Mouse (Mus musculus) limb, embryonic 15.5 days (tissue): ENCODE data around the gene Srrt. TPM values are rescaled to one million over a fixed set of nuclear protein-coding genes. Genes with fewer than 3 reads are reported as not detected.

ENCODE experiments used
- ATAC-seq: fragments of 200-750 bp; cut with Nextera tagmentation; 2 replicates; pipeline ENCODE4 v1.8.0; 2017; ENCODE audit warnings: low read depth, moderate TSS enrichment; ENCODE audit not compliant: insufficient number of reproducible peaks, low FRiP score, low TSS enrichment
- H3K27ac ChIP-seq: fragments of 300-500 bp; sonication (generic); 2 replicates; pipeline ENCODE4 v1.5.1; 2015; ENCODE audit warnings: moderate library complexity, mild to moderate bottlenecking, inconsistent platforms
- H3K27me3 ChIP-seq: fragments of 300-500 bp; sonication (generic); 2 replicates; pipeline ENCODE4 v1.6.1; 2015; ENCODE audit warnings: inconsistent platforms
- H3K36me3 ChIP-seq: fragments of 300-500 bp; sonication (generic); 2 replicates; pipeline ENCODE4 v1.6.1; 2015; ENCODE audit warnings: inconsistent platforms
- H3K4me1 ChIP-seq: fragments of 300-500 bp; sonication (generic); 2 replicates; pipeline ENCODE4 v1.6.1; 2015; ENCODE audit warnings: inconsistent platforms
- H3K4me2 ChIP-seq: fragments of 300-500 bp; sonication (generic); 2 replicates; pipeline ENCODE4 v1.6.1; 2015; ENCODE audit warnings: mild to moderate bottlenecking, inconsistent platforms
- H3K4me3 ChIP-seq: fragments of 300-500 bp; sonication (generic); 2 replicates; pipeline ENCODE4 v1.5.1; 2015; ENCODE audit warnings: mild to moderate bottlenecking, inconsistent platforms
- H3K9ac ChIP-seq: fragments of 300-500 bp; sonication (generic); 2 replicates; pipeline ENCODE4 v1.6.1; 2015; ENCODE audit warnings: inconsistent platforms
- H3K9me3 ChIP-seq: fragments of 300-500 bp; sonication (generic); 2 replicates; pipeline ENCODE4 v1.6.1; 2016; ENCODE audit warnings: inconsistent platforms
- WGBS: fragments of 180-500 bp; shearing (Covaris S2); methylation state at CpG from one replicate; pipeline ENCODE4 v1.1.7; 2015; 5-methylcytosine and 5-hydroxymethylcytosine counted together
- microRNA-seq: library from miRNA; unstranded; fragments of <30 nt; microRNA quantifications from one replicate; pipeline ENCODE4, GENCODE M21; 2016
- polyA plus RNA-seq: library from polyadenylated mRNA; unstranded; fragments of >200 nt; fragmentation: Nextera tagmentation; extraction: Ambion mirVana; gene quantifications from 2 replicates; pipeline ENCODE4 v1.2.1, GENCODE M21; 2015

The Srrt gene
- polyA plus RNA-seq, 1 experiment from 2014 or later, result 117 TPM

DNA sequence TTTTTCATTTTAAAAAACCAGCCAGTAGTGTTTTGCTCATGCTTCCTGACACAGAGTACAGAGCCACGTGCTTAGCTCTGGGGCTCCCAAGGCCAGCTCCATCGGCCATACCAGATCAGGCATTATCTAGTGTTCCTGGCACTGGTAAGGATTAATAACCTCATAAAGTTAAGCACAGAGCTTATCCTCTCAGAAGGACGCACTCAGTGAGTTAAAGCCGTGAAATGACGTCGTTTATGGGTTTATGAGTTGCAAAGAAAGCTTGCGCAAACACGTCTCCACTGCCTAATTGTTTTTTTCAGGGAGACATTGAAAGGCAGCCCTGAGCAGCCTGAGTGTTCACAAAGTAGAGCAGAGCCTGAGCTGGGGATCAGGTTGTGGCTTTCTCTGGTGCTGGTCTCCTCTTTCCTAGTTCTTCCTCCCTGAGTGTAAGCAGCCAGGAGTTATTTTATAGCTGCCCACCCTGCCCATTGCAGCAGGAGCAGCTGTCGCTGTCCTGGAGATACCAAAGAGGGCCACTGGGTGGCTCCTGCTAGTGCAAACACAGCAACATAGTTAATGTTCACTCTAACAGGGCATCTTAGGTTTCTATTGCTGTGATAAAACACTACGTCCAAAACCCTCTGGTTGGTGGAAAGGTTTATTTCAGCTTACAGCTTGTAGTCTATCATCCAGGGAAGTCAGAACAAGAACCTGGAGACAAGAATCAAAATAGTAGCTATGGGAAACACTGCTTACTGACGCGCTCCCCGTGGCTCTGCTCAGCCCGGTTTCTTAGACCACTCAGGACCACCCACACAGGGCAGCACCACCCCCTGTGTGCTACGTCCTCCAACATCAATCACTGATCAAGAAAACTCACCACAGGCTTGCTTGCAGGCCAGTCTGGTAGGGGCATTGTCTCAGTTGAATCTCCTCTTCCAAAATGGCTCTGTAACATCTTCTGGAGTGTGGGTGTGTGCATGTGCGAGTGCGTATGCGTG lies 29.8 kb downstream of the Srrt start:
- WGBS, result 31% methylated on average over 18 of the region's 18 CpGs
- no peak for ATAC-seq
- Histone ChIP-seq H3K27ac (no peak overlapping the region), H3K4me1 (peaks cover 8% of the 10 kb centered on the region), H3K36me3 (no peaks in the 10 kb centered on the region), H3K9ac (no peak overlapping the region), H3K4me2 (0 out of 2 replicates have a peak overlapping the region, but pooled peaks have one; percentile 5), H3K9me3 (no peaks in the 10 kb centered on the region), H3K4me3 (no peak overlapping the region), H3K27me3 (no peaks in the 10 kb centered on the region)

DNA sequence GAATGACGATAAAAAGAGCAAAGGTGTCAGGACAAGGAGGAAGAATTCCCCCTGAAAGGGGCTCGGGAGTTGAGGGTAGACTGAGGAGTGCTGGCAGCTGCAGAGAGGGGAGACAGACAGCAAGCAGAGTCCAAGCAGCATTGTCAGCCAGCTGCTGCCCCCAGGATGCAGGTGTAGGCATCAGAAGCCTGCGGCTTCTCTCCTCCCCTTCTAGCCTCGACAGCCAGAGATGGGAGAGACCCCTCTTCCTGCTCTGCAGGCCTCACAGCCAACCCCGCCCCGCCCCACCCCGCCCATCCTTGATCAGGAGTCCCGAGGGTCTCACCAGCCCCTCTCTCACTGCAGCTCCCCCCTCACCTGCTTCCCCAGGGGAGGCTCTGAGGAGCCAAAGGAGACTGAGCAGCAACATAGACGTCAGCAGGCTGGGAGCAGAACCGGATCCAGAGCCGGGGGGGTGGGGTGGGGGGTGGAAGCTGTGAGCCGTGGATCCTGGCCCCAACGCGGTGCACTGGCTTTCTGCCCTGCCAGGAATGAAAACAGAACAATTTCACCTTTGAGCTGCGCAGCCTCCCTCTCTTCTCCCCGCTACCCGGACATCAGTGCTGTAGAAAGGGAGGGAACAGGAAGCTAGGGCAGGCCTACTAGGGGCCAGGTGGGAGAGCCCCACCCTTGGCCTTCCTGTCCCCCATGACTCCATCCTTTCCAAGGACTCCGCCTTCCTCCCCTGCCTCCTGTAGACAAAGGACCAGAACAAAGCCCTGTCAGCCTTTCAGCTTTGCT lies 39.2 kb downstream of the Srrt start:
- ATAC-seq, result no peak
- H3K9ac ChIP-seq, result no peak overlapping the region

DNA sequence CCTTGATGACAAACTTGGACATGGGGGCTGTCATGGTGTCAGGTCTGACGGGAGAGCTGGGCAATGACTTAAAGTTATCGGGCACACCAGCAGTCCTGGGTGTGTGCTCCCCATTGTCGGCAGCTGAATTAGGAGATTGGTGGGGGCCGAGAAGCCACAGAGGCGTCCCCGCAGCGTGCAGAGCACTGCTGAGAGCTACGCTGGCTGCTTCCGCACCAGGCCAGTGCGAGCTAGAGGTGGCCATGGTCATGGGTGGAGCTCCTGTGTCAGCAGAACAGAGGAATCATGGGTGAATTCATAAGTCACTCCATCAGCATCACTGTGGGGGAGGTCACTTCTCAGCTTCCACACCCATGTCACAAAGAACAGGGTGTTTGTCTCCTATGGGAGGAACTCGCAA lies 42.7 kb downstream of the Srrt start:
- no peaks in the 10 kb centered on the region for H3K36me3 ChIP-seq
- 89% methylated on average over 11 of the region's 11 CpGs for WGBS
- H3K4me3 ChIP-seq, result no peak overlapping the region
- H3K27ac ChIP-seq, result no peak overlapping the region
- H3K9me3 ChIP-seq, result no peaks in the 10 kb centered on the region
- H3K9ac ChIP-seq, result no peak overlapping the region
- no peak overlapping the region for H3K4me2 ChIP-seq
- H3K4me1 ChIP-seq, result peaks cover 7% of the 10 kb centered on the region
- ATAC-seq, result no peak
- 0 out of 2 replicates have a peak, but pooled peaks cover 3% of the 10 kb centered on the region for H3K27me3 ChIP-seq

More for the DNA sequence above, 39.2 kb downstream of the Srrt start:
- H3K4me3 ChIP-seq, result no peak overlapping the region
- peaks cover 7% of the 10 kb centered on the region for H3K4me1 ChIP-seq
- no peaks in the 10 kb centered on the region for H3K36me3 ChIP-seq
- peak overlapping the region; percentile 31 for H3K4me2 ChIP-seq
- 27% methylated on average over 18 of the region's 18 CpGs for WGBS
- H3K27me3 ChIP-seq, result 0 out of 2 replicates have a peak, but pooled peaks cover 3% of the 10 kb centered on the region
- H3K9me3 ChIP-seq, result no peaks in the 10 kb centered on the region
- no peak overlapping the region for H3K27ac ChIP-seq

DNA sequence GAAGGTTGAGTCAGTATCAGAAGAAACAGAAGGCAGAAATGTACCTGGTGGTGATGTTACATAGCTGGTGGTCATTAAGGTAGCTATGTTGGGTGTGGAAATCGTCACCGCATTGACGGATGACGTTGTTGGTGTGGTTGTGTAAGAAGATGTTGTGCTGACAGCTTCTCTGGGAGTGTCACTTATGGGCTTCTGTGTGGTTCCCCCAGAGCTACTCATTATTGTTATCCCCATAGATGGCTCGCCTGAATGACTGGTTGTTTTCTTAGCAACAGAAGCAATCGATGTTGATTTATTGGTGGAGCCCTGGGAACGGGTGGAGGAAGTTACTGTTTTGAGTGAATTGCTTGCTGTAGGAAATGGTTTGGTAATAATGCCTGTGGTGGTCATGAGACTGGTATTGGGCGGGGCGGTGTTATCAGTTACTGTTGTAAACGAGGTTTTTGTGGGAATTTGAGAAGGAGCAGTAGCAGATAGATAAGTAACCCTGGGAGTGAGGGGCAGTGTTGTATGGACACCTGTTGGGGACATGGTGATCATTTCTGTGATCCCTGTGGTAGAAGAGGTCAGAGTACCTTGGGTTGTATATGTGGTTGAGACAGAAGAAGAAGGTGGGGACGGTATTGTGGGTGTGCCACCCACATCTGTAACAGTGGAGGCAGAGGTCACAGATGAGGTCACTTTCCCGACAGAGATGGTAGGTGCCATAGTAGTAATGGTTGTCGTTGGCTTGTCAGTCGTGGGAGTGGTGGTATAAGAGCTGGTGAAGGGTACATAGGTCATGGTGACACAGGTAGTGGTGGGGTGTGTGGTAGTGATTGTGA lies 43.4 kb downstream of the Srrt start:
- Histone ChIP-seq H3K9ac (no peak overlapping the region), H3K36me3 (no peaks in the 10 kb centered on the region), H3K4me1 (peaks cover 7% of the 10 kb centered on the region), H3K4me2 (no peak overlapping the region), H3K9me3 (no peaks in the 10 kb centered on the region), H3K27me3 (0 out of 2 replicates have a peak, but pooled peaks cover 3% of the 10 kb centered on the region), H3K4me3 (no peak overlapping the region), H3K27ac (no peak overlapping the region)
- ATAC-seq, result no peak
- 73% methylated on average over 14 of the region's 14 CpGs for WGBS

Small RNA genes lying within 50 kb of the gene (microRNA-seq; reads per million reads assigned to microRNA genes)
- gene Mir7036, result not detected
- gene Mir8116, result not detected

Other genes starting within 250 kb of the Srrt start
- 0.52 and 0.65 TPM in 2 replicates for gene Serpine1, start 235.4 kb downstream of the Srrt start, polyA plus RNA-seq
- 7.6 and 8.8 TPM in 2 replicates for gene Trim56, start 191.5 kb downstream of the Srrt start, polyA plus RNA-seq
- gene Muc3, start 158.4 kb downstream of the Srrt start, polyA plus RNA-seq, result not detected in 2 replicates
- 0.08 and 0.12 TPM in 2 replicates for gene Muc3a, start 95.3 kb downstream of the Srrt start, polyA plus RNA-seq
- gene Ache, start 20.2 kb downstream of the Srrt start, polyA plus RNA-seq, result 11.3 and 25.3 TPM in 2 replicates
- 6.7 and 11.3 TPM in 2 replicates for gene Ufsp1, start 13.0 kb downstream of the Srrt start, polyA plus RNA-seq
- gene Trip6, start 6.7 kb upstream of the Srrt start, polyA plus RNA-seq, result 109 and 110 TPM in 2 replicates
- 13.9 and 14.4 TPM in 2 replicates for gene Slc12a9, start 25.9 kb upstream of the Srrt start, polyA plus RNA-seq
- 61.1 and 68.6 TPM in 2 replicates for gene Ephb4, start 42.4 kb upstream of the Srrt start, polyA plus RNA-seq
- gene Zan, start 169.4 kb upstream of the Srrt start, polyA plus RNA-seq, result 0.10 and 0.13 TPM in 2 replicates
- 46.5 and 46.7 TPM in 2 replicates for gene Pop7, start 194.8 kb upstream of the Srrt start, polyA plus RNA-seq
- gene Gigyf1, start 210.9 kb upstream of the Srrt start, polyA plus RNA-seq, result 10.3 and 12.0 TPM in 2 replicates
- 0.26 TPM in 1 of 2 replicates, not detected in the other for gene Epo, start 225.6 kb upstream of the Srrt start, polyA plus RNA-seq
- 350 and 394 TPM in 2 replicates for gene Gnb2, start 225.8 kb upstream of the Srrt start, polyA plus RNA-seq
- 0.35 and 0.36 TPM in 2 replicates for gene Actl6b, start 245.8 kb upstream of the Srrt start, polyA plus RNA-seq